Mouse (Mus musculus) macrophage (primary cell): ENCODE data around the gene Zbtb9. TPM values are rescaled to one million over a fixed set of nuclear protein-coding genes. Genes with fewer than 3 reads are reported as not detected.
A peak's percentile ranks its signal among the peaks of the same experiment; 100 is the strongest.

Source experiments
- H3K27ac ChIP-seq: fragments of 350-480 bp; formaldehyde crosslinking; 2 replicates; pipeline ENCODE4 v1.9.0; 2021
- H3K36me3 ChIP-seq: fragments of 350-480 bp; formaldehyde crosslinking; 2 replicates; pipeline ENCODE4 v1.9.0; 2021; ENCODE audit errors: inconsistent target
- H3K4me3 ChIP-seq: fragments of 350-480 bp; formaldehyde crosslinking; 2 replicates; pipeline ENCODE4 v1.9.0; 2021; ENCODE audit errors: inconsistent target
- H3K79me2 ChIP-seq: fragments of 350-480 bp; formaldehyde crosslinking; 2 replicates; pipeline ENCODE4 v1.9.0; 2021; ENCODE audit errors: inconsistent target
- WGBS: methylation state at CpG from one replicate; pipeline ENCODE4 v1.1.7; 2026; ENCODE audit warnings: inconsistent platforms; ENCODE audit not compliant: missing documents; 5-methylcytosine and 5-hydroxymethylcytosine counted together
- polyA plus RNA-seq: library from polyadenylated mRNA; stranded (reverse); fragments of 250-400 nt; gene quantifications from 3 replicates; pipeline ENCODE4 v1.2.4, GENCODE M21; 2018; ENCODE audit warnings: inconsistent platforms

Gene Zbtb9
- polyA plus RNA-seq, 1 experiment from 2014 or later: 9.3 TPM

- Histone ChIP-seq H3K4me3 (no peak overlapping the region), H3K27ac (no peak overlapping the region), H3K79me2 (no peaks in the 10 kb centered on the region), H3K36me3 (no peaks in the 10 kb centered on the region)
- WGBS: 86% methylated on average over 9 of the region's 9 CpGs
Measured at GRCm38 (mm10) chr17:27004431-27004830, 31.5 kb downstream of the Zbtb9 start.

GRCm38 (mm10) chr17:27004903-27005485 lies 32.0 kb downstream of the Zbtb9 start:
- H3K36me3 ChIP-seq: no peaks in the 10 kb centered on the region
- no peak overlapping the region for H3K4me3 ChIP-seq
- WGBS: 93% methylated on average over 19 of the region's 19 CpGs
- no peaks in the 10 kb centered on the region for H3K79me2 ChIP-seq
- peak overlapping the region; percentile 49 for H3K27ac ChIP-seq

- Histone ChIP-seq H3K27ac (peak overlapping the region; percentile 49), H3K4me3 (no peak overlapping the region), H3K36me3 (no peaks in the 10 kb centered on the region), H3K79me2 (no peaks in the 10 kb centered on the region)
- WGBS: 17% methylated on average over 11 of the region's 11 CpGs
Measured at GRCm38 (mm10) chr17:27005644-27006043, 32.7 kb downstream of the Zbtb9 start.

GRCm38 (mm10) chr17:27008277-27008676 lies 35.3 kb downstream of the Zbtb9 start:
- H3K27ac ChIP-seq: no peak overlapping the region
- no peaks in the 10 kb centered on the region for H3K79me2 ChIP-seq
- H3K36me3 ChIP-seq: no peaks in the 10 kb centered on the region
- H3K4me3 ChIP-seq: no peak overlapping the region
- 12% methylated on average over 2 of the region's 2 CpGs for WGBS

- Histone ChIP-seq H3K79me2 (no peaks in the 10 kb centered on the region), H3K36me3 (no peaks in the 10 kb centered on the region), H3K4me3 (no peak overlapping the region), H3K27ac (no peak overlapping the region)
- WGBS: 92% methylated on average over 9 of the region's 10 CpGs
Measured at GRCm38 (mm10) chr17:27011167-27011566, 38.2 kb downstream of the Zbtb9 start.

- Histone ChIP-seq H3K79me2 (no peaks in the 10 kb centered on the region), H3K36me3 (no peaks in the 10 kb centered on the region), H3K4me3 (no peak overlapping the region), H3K27ac (no peak overlapping the region)
- 19% methylated on average over 14 of the region's 14 CpGs for WGBS
Measured at GRCm38 (mm10) chr17:27011998-27012672, 39.2 kb downstream of the Zbtb9 start.

GRCm38 (mm10) chr17:27012909-27013308 lies 39.9 kb downstream of the Zbtb9 start:
- Histone ChIP-seq H3K79me2 (no peaks in the 10 kb centered on the region), H3K4me3 (no peak overlapping the region), H3K27ac (no peak overlapping the region), H3K36me3 (no peaks in the 10 kb centered on the region)
- 37% methylated on average over 6 of the region's 6 CpGs for WGBS

- H3K36me3 ChIP-seq: peaks cover 27% of the 10 kb centered on the region
- peak overlapping the region; percentile 32 for H3K27ac ChIP-seq
- 10% methylated on average over 33 of the region's 34 CpGs for WGBS
- H3K4me3 ChIP-seq: peak overlapping the region; percentile 50
- no peaks in the 10 kb centered on the region; the same call in 1 of the 2 replicates for H3K79me2 ChIP-seq
Measured at GRCm38 (mm10) chr17:27017564-27018499, 44.9 kb downstream of the Zbtb9 start.

GRCm38 (mm10) chr17:27018555-27019196 lies 45.7 kb downstream of the Zbtb9 start:
- WGBS: 53% methylated on average over 10 of the region's 12 CpGs
- peak overlapping the region; percentile 50; the same call in 1 of the 2 replicates for H3K4me3 ChIP-seq
- H3K27ac ChIP-seq: peak overlapping the region; percentile 32; the same call in 1 of the 2 replicates

GRCm38 (mm10) chr17:27021076-27021475 lies 48.1 kb downstream of the Zbtb9 start:
- Histone ChIP-seq H3K36me3 (peaks cover 47% of the 10 kb centered on the region), H3K27ac (no peak overlapping the region), H3K79me2 (peaks cover 25% of the 10 kb centered on the region), H3K4me3 (no peak overlapping the region)
- WGBS: 90% methylated on average over 12 of the region's 14 CpGs

More at GRCm38 (mm10) chr17:27018555-27019196, 45.7 kb downstream of the Zbtb9 start:
- H3K36me3 ChIP-seq: peaks cover 32% of the 10 kb centered on the region
- peaks cover 4% of the 10 kb centered on the region for H3K79me2 ChIP-seq

GRCm38 (mm10) chr17:27021736-27022135 lies 48.8 kb downstream of the Zbtb9 start:
- Histone ChIP-seq H3K79me2 (peaks cover 31% of the 10 kb centered on the region), H3K36me3 (peaks cover 47% of the 10 kb centered on the region), H3K27ac (no peak overlapping the region), H3K4me3 (no peak overlapping the region)
- WGBS: 94% methylated on average over 9 of the region's 9 CpGs

- peaks cover 47% of the 10 kb centered on the region for H3K36me3 ChIP-seq
- 98% methylated on average over 4 of the region's 4 CpGs for WGBS
- H3K27ac ChIP-seq: no peak overlapping the region
- H3K4me3 ChIP-seq: no peak overlapping the region
- H3K79me2 ChIP-seq: peaks cover 47% of the 10 kb centered on the region
Measured at GRCm38 (mm10) chr17:27023342-27023741, 50.4 kb downstream of the Zbtb9 start.

GRCm38 (mm10) chr17:27025326-27025902 lies 52.4 kb downstream of the Zbtb9 start:
- peak overlapping the region; percentile 46 for H3K27ac ChIP-seq

GRCm38 (mm10) chr17:27025951-27026350 lies 53.0 kb downstream of the Zbtb9 start:
- peaks cover 48% of the 10 kb centered on the region for H3K79me2 ChIP-seq
- H3K36me3 ChIP-seq: peaks cover 38% of the 10 kb centered on the region
- H3K27ac ChIP-seq: peak overlapping the region; percentile 46; the same call in 1 of the 2 replicates
- H3K4me3 ChIP-seq: no peak overlapping the region
- 78% methylated on average over 2 of the region's 3 CpGs for WGBS

More at GRCm38 (mm10) chr17:27025326-27025902, 52.4 kb downstream of the Zbtb9 start:
- peaks cover 41% of the 10 kb centered on the region for H3K36me3 ChIP-seq
- WGBS: 53% methylated on average over 17 of the region's 17 CpGs
- peaks cover 48% of the 10 kb centered on the region for H3K79me2 ChIP-seq
- H3K4me3 ChIP-seq: no peak overlapping the region
